Mouse (Mus musculus) fibroblast of lung, adult 2 months (primary cell): ENCODE measurements around the gene Ckap5.

Source experiments
- DNase-seq: peaks from one replicate; pipeline ENCODE4 v3.0.0-alpha.2; 2011; ENCODE audit warnings: low read depth

The Ckap5 gene

GRCm38 (mm10) chr2:91652863-91653262, 126.3 kb downstream of the Ckap5 start:
- no peak for DNase-seq

- DNase-seq: no peak
Observed at GRCm38 (mm10) chr2:91655388-91655787, 128.8 kb downstream of the Ckap5 start.

- DNase-seq: no peak
Observed at GRCm38 (mm10) chr2:91655827-91656226, 129.3 kb downstream of the Ckap5 start.

GRCm38 (mm10) chr2:91656774-91657173, 130.2 kb downstream of the Ckap5 start:
- DNase-seq: no peak

- no peak for DNase-seq
Observed at GRCm38 (mm10) chr2:91659657-91660056, 133.1 kb downstream of the Ckap5 start.

- DNase-seq: no peak
Observed at GRCm38 (mm10) chr2:91660981-91661380, 134.4 kb downstream of the Ckap5 start.

DNA sequence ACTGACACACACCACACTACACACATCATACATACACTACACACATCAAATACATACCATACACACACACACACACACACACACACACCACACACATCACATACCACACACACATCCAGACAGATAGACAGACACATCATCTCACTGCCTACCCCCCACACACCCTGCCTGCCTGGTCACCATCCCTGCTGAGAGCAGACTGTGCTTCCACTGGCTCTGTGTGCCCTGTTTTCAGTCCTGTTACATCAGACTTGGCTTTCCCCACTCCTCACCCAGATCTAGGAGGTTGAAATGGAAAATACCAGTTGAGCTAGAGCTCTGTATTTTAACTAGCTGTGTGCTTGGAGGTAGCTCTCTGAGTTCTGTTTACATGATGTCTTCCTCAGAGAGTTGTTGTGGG, 138.2 kb downstream of the Ckap5 start:
- DNase-seq: no peak

DNA sequence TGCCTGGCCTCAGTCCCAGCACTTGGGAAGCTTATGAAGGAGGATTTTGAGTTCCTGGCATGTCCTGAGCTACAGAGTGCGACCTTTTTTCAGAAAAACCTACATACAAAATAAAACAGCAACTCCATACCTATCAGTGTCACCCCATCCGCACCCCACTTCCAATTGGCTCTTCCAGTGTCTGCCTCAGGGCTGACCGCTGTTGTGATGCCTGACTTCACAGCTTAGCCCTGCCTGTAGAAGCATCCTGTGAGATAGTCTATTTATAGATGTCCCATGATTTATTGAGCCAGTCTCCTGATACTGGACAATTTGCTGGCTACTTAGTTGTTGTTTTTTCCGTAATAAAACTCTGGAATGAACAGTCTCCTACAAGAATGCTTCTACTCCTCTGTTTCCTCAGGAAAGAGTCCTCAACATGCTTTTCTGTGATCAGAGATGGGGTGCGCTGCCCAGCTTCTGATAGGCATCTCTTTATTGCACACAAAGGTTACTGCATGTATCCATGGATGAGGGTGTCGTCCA, 139.9 kb downstream of the Ckap5 start:
- DNase-seq: no peak

DNA sequence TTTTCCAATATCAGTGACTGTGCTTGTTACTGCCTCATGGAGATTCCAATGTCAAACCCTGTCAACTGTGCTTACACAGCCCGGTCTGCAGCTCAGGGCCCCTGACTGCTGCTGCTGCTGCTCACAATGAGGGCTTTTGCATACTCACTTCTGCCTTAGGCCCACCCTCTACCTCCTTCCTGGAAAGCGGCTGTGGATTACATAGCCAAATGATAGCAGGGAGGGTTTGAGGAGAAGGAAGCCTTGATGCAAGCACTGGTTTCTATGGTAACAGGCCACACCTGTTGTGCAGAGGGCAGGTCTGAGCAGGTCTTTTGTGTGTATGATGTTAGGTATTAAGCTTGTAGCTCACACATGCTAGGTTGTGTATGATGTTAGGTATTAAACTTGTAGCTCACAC, 141.2 kb downstream of the Ckap5 start:
- DNase-seq: no peak

DNA sequence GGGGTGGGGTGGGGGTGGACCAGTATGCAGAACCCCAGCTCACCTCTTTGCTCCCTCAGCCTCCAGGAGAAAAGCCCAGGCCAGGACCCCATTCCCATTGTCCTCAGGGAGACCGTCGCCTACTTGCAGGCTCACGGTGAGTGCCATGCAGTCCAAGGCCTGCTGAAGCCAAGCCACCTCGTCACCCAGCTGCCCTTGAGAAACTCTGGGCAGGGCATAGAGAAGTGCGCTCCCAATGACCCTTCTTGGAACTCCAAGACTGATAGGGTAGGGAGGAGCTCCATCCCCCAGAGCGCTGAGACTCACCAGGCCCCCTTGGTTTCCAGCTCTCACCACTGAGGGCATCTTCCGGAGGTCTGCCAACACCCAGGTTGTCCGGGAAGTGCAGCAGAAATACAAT, 142.8 kb downstream of the Ckap5 start:
- DNase-seq: no peak

DNA sequence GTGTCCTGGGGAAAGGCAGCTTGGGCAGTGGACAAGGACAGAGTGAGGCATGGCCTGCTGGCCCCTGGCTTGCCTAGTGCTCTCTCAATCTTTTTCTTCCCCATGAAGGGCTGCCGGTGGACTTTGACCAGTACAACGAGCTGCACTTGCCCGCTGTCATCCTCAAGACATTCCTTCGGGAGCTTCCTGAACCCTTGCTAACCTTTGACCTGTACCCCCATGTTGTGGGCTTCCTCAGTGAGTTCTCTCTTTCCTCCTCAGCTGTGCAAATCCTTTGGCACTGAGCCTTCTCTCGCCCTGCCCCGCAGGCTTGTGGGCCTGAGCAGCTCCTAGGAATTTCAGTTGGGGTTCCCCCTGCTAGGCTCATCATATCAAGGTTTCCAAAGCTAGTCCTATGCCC, 143.5 kb downstream of the Ckap5 start:
- no peak for DNase-seq
